Mouse (Mus musculus) ovary, adult 2 months (tissue): ENCODE results near the gene Gpr155. TPM values are rescaled to one million over a fixed set of nuclear protein-coding genes. Genes with fewer than 3 reads are reported as not detected.

Experiments used
- polyA plus RNA-seq: library from polyadenylated mRNA; depleted of rRNA; stranded (reverse); fragments of >200 nt; gene quantifications from 2 replicates; pipeline ENCODE4 v1.2.3, GENCODE M21; 2012; rRNA removed

Gene Gpr155
- 5.3 and 5.4 TPM in 2 replicates for polyA plus RNA-seq

GRCm38 (mm10) chr2:73386356-73387046 is at the start of gene Gpr155:
Gpr155 (minus strand) TSS chr2:73386572.

GRCm38 (mm10) chr2:73312152-73313116 is 73.9 kb downstream of the Gpr155 start, which contains the start of the genes Scrn3 and Cir1:
Scrn3 (plus strand) TSS chr2:73312601.
Cir1 (minus strand) TSS chr2:73312701.

Other genes with a start within 250 kb of the Gpr155 start
- 1.9 and 3.9 TPM in 2 replicates for gene Ola1, start 167.6 kb downstream of the Gpr155 start, polyA plus RNA-seq
- not detected in 2 replicates for gene Sp9, start 114.6 kb downstream of the Gpr155 start, polyA plus RNA-seq
- 3.4 and 4.2 TPM in 2 replicates for gene Scrn3, start 74.0 kb downstream of the Gpr155 start, polyA plus RNA-seq
- 0.84 and 1.4 TPM in 2 replicates for gene Cir1, start 73.9 kb downstream of the Gpr155 start, polyA plus RNA-seq
- 7.7 and 8.8 TPM in 2 replicates for gene Wipf1, start 143.2 kb upstream of the Gpr155 start, polyA plus RNA-seq
- gene Chrna1, start 193.8 kb upstream of the Gpr155 start, polyA plus RNA-seq = not detected in 2 replicates